Mouse (Mus musculus): ENCODE results near the gene Syn3.

The Syn3 gene

GRCm38 (mm10) chr10:86107681-86108080 lies 391.0 kb downstream of the Syn3 start:
- no peak for DNase-seq (ENCODE audit: low spot score in 2 of 2)

- DNase-seq (ENCODE audit: low spot score in 2 of 2), result no peak
Measured at GRCm38 (mm10) chr10:86103976-86104375, 394.7 kb downstream of the Syn3 start.

GRCm38 (mm10) chr10:86100281-86100851 lies 398.3 kb downstream of the Syn3 start:
- DNase-seq (ENCODE audit: low spot score in 2 of 2), result no peak

GRCm38 (mm10) chr10:86098363-86098762 lies 400.3 kb downstream of the Syn3 start:
- DNase-seq (ENCODE audit: low spot score in 2 of 2), result no peak

GRCm38 (mm10) chr10:86093109-86094035 lies 405.3 kb downstream of the Syn3 start:
- DNase-seq (ENCODE audit: low spot score in 2 of 2), result no peak

GRCm38 (mm10) chr10:86091919-86092318 lies 406.8 kb downstream of the Syn3 start:
- DNase-seq (ENCODE audit: low spot score in 2 of 2), result peak; percentile 35 to 83

- no peak for DNase-seq (ENCODE audit: low spot score in 2 of 2)
Measured at GRCm38 (mm10) chr10:86079921-86080320, 418.8 kb downstream of the Syn3 start.

GRCm38 (mm10) chr10:86078761-86079160 lies 419.9 kb downstream of the Syn3 start:
- DNase-seq (ENCODE audit: low spot score in 2 of 2), result no peak

- DNase-seq (ENCODE audit: low spot score in 2 of 2), result no peak
Measured at GRCm38 (mm10) chr10:86077272-86077671, 421.4 kb downstream of the Syn3 start.

- no peak for DNase-seq (ENCODE audit: low spot score in 2 of 2)
Measured at GRCm38 (mm10) chr10:86074971-86075711, 423.6 kb downstream of the Syn3 start.

- no peak for DNase-seq (ENCODE audit: low spot score in 2 of 2)
Measured at GRCm38 (mm10) chr10:86074134-86074533, 424.6 kb downstream of the Syn3 start.

GRCm38 (mm10) chr10:86070751-86071150 lies 427.9 kb downstream of the Syn3 start:
- no peak for DNase-seq (ENCODE audit: low spot score in 2 of 2)

GRCm38 (mm10) chr10:86069341-86069740 lies 429.4 kb downstream of the Syn3 start:
- no peak for DNase-seq (ENCODE audit: low spot score in 2 of 2)

GRCm38 (mm10) chr10:86067911-86068310 lies 430.8 kb downstream of the Syn3 start:
- DNase-seq (ENCODE audit: low spot score in 2 of 2), result no peak

- DNase-seq (ENCODE audit: low spot score in 2 of 2), result no peak
Measured at GRCm38 (mm10) chr10:86066651-86067050, 432.0 kb downstream of the Syn3 start.

GRCm38 (mm10) chr10:86065661-86066060 lies 433.0 kb downstream of the Syn3 start:
- DNase-seq (ENCODE audit: low spot score in 2 of 2), result no peak

- peak in 1 of 2 experiments; percentile 25 for DNase-seq (ENCODE audit: low spot score in 2 of 2)
Measured at GRCm38 (mm10) chr10:86064937-86065336, 433.8 kb downstream of the Syn3 start.

GRCm38 (mm10) chr10:86063018-86063384 lies 435.7 kb downstream of the Syn3 start:
- no peak for DNase-seq (ENCODE audit: low spot score in 2 of 2)

- no peak for DNase-seq (ENCODE audit: low spot score in 2 of 2)
Measured at GRCm38 (mm10) chr10:86062261-86063017, 436.3 kb downstream of the Syn3 start.

- no peak for DNase-seq (ENCODE audit: low spot score in 2 of 2)
Measured at GRCm38 (mm10) chr10:86060267-86060666, 438.4 kb downstream of the Syn3 start.

- no peak for DNase-seq (ENCODE audit: low spot score in 2 of 2)
Measured at GRCm38 (mm10) chr10:86057712-86058111, 441.0 kb downstream of the Syn3 start.

- DNase-seq (ENCODE audit: low spot score in 2 of 2), result no peak
Measured at GRCm38 (mm10) chr10:86057286-86057685, 441.4 kb downstream of the Syn3 start.
